ENCODE assay signal across 24 mouse cellular contexts in the genomic region with DNA sequence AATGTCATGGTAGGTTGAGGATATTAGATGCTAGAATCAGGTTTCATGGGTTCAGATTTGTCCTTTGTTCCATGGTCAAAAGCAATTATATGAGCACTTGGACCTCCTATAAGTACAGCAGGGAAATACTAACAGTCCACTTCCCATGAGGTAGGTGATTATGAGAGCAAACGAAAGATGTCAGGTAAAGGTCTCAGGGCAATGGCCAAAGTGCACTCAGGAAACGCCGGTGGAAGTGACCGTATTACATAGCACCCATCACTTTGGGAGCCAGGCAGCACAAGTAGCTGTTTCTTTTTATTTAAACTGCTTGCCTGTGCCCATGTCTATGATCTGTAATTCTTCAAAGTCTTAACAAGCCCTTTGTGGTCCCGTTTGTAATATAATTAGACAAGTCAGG. TPM values are rescaled to one million over a fixed set of nuclear protein-coding genes. Genes with fewer than 3 reads are reported as not detected.
DNase-seq lines count a peak whose midpoint lies in the region; ATAC-seq lines count a peak whose summit lies in the region.
"Had no signal": no experiment of that assay in that cellular context is flagged by ENCODE, and none has a peak within 500 bp of the region (broad histone marks: within the 10 kb centered on the region; RNA-seq: fewer than 3 reads in every experiment).

No protein-coding gene starts in this region.

- H3K4me1 ChIP-seq in heart, embryonic 12.5 days (replicated peaks): peaks cover 79% of the 10 kb centered on the region
- H3K4me1 ChIP-seq in heart, embryonic 16.5 days (ENCODE audit: control insufficient read depth, insufficient read depth, low read length): peaks cover 77% of the 10 kb centered on the region
- no peaks in the 10 kb centered on the region for H3K4me1 ChIP-seq in liver, embryonic 15.5 days (replicated peaks)
- H3K4me1 ChIP-seq in liver, embryonic 12.5 days: peaks cover 5% of the 10 kb centered on the region; the same call in 1 of the 2 replicates

- no peak overlapping the region for H3K4me3 ChIP-seq in heart, embryonic 12.5 days
- no peak overlapping the region for H3K4me3 ChIP-seq in heart, embryonic 16.5 days (ENCODE audit: low read length)
- H3K4me3 ChIP-seq in liver, embryonic 15.5 days (replicated peaks): no peak overlapping the region
- no peak overlapping the region for H3K4me3 ChIP-seq in liver, embryonic 12.5 days
- H3K4me3 ChIP-seq: embryonic facial prominence, embryonic 13.5 days; forebrain, embryonic 12.5 days; hindbrain, embryonic 12.5 days had no signal

- intact Hi-C loops in heart, postnatal 36 days (cut with DNase I): no loop called here

- H3K9ac ChIP-seq in heart, embryonic 12.5 days: no peak overlapping the region
- H3K9ac ChIP-seq in heart, embryonic 16.5 days (ENCODE audit: low read length): no peak overlapping the region; the same call in none of the 2 replicates
- no peak overlapping the region for H3K9ac ChIP-seq in liver, embryonic 15.5 days
- no peak overlapping the region for H3K9ac ChIP-seq in liver, embryonic 12.5 days
- H3K9ac ChIP-seq: embryonic facial prominence, embryonic 13.5 days; forebrain, embryonic 12.5 days; hindbrain, embryonic 12.5 days had no signal

- peak overlapping the region; percentile 21; the same call in 1 of the 2 replicates for H3K27ac ChIP-seq in heart, embryonic 12.5 days (ENCODE audit: poor library complexity, severe bottlenecking)
- H3K27ac ChIP-seq in heart, embryonic 16.5 days (ENCODE audit: low read length): peak overlapping the region; percentile 28
- no peak overlapping the region for H3K27ac ChIP-seq in liver, embryonic 15.5 days (replicated peaks)
- H3K27ac ChIP-seq in liver, embryonic 12.5 days: no peak overlapping the region
- H3K27ac ChIP-seq: embryonic facial prominence, embryonic 13.5 days; forebrain, embryonic 12.5 days; hindbrain, embryonic 12.5 days had no signal

- no peaks in the 10 kb centered on the region for H3K27me3 ChIP-seq in heart, embryonic 12.5 days (replicated peaks)
- H3K27me3 ChIP-seq in heart, embryonic 16.5 days (ENCODE audit: control insufficient read depth, insufficient read depth, low read length): no peaks in the 10 kb centered on the region
- no peaks in the 10 kb centered on the region for H3K27me3 ChIP-seq in liver, embryonic 15.5 days
- peaks cover 9% of the 10 kb centered on the region; the same call in 1 of the 2 replicates for H3K27me3 ChIP-seq in liver, embryonic 12.5 days (replicated peaks)
- H3K27me3 ChIP-seq: embryonic facial prominence, embryonic 13.5 days; forebrain, embryonic 12.5 days; hindbrain, embryonic 12.5 days; Patski had no signal

- DNase-seq in heart, postnatal 4 days: no peak
- no peak for DNase-seq in heart, postnatal 36 days
- DNase-seq: adrenal gland, adult 2 months; adrenal gland, postnatal 25 days; cerebellum, adult 18-20 months; cerebellum, adult 9-11 months; cerebellum, postnatal 36 days; gastrocnemius, postnatal 25 days had no signal

- H3K36me3 ChIP-seq in heart, embryonic 12.5 days: no peaks in the 10 kb centered on the region
- no peaks in the 10 kb centered on the region for H3K36me3 ChIP-seq in heart, embryonic 16.5 days (ENCODE audit: control insufficient read depth, insufficient read depth)
- H3K36me3 ChIP-seq in liver, embryonic 15.5 days (replicated peaks): no peaks in the 10 kb centered on the region
- H3K36me3 ChIP-seq in liver, embryonic 12.5 days: no peaks in the 10 kb centered on the region
- H3K36me3 ChIP-seq: embryonic facial prominence, embryonic 13.5 days; forebrain, embryonic 12.5 days; hindbrain, embryonic 12.5 days had no signal

- H3K4me2 ChIP-seq in heart, embryonic 12.5 days: no peak overlapping the region
- no peak overlapping the region for H3K4me2 ChIP-seq in heart, embryonic 16.5 days (ENCODE audit: low read depth, low read length)
- no peak overlapping the region for H3K4me2 ChIP-seq in liver, embryonic 15.5 days
- no peak overlapping the region for H3K4me2 ChIP-seq in liver, embryonic 12.5 days
- H3K4me2 ChIP-seq: embryonic facial prominence, embryonic 13.5 days; forebrain, embryonic 12.5 days; hindbrain, embryonic 12.5 days had no signal

- no peak for ATAC-seq in heart, embryonic 12.5 days (ENCODE audit: insufficient number of reproducible peaks, low FRiP score)
- no peak for ATAC-seq in heart, embryonic 16.5 days (replicated peaks; ENCODE audit: extremely low read depth, insufficient read depth, low FRiP score)
- ATAC-seq in liver, embryonic 15.5 days (ENCODE audit: insufficient read depth): 0 out of 2 replicates have a peak, but pooled peaks have one; percentile 44
- ATAC-seq in liver, embryonic 12.5 days: no peak
- ATAC-seq: forebrain, embryonic 16.5 days; hindbrain, embryonic 16.5 days; inflammation-experienced regulatory T-cells, adult 6 months; intestine, postnatal 0 days; Patski had no signal

- H3K9me3 ChIP-seq in heart, embryonic 12.5 days (replicated peaks): no peaks in the 10 kb centered on the region
- H3K9me3 ChIP-seq in heart, embryonic 16.5 days (replicated peaks; ENCODE audit: control insufficient read depth, low read length): no peaks in the 10 kb centered on the region
- no peaks in the 10 kb centered on the region for H3K9me3 ChIP-seq in liver, embryonic 15.5 days (replicated peaks)
- H3K9me3 ChIP-seq in liver, embryonic 12.5 days (replicated peaks): no peaks in the 10 kb centered on the region
- H3K9me3 ChIP-seq: embryonic facial prominence, embryonic 13.5 days; forebrain, embryonic 12.5 days; hindbrain, embryonic 12.5 days had no signal

- WGBS in heart, embryonic 12.5 days: 78% methylated on average over 5 of the region's 5 CpGs
- WGBS in heart, embryonic 16.5 days: 59% methylated on average over 5 of the region's 5 CpGs
- WGBS in liver, embryonic 15.5 days (ENCODE audit: insufficient replicate concordance): 55% methylated on average over 5 of the region's 5 CpGs
- 61% methylated on average over 5 of the region's 5 CpGs for WGBS in liver, embryonic 12.5 days (ENCODE audit: insufficient replicate concordance)

RNA-seq across cellular contexts. Expression of gene Lrrfip1, which starts 7.5 kb away (rescaled TPM):
- polyA plus RNA-seq in heart, embryonic 12.5 days (2016; fragmentation: Nextera tagmentation; extraction: Ambion mirVana): 151 and 161 TPM in 2 replicates
- total RNA-seq in heart, postnatal 4 days (2021): 100 to 1,000 TPM; 214 to 233 TPM
- polyA plus RNA-seq in heart, embryonic 16.5 days (2015; fragmentation: Nextera tagmentation; extraction: Ambion mirVana): 156 TPM in 2 replicates
- total RNA-seq in heart, postnatal 36 days (2021): 10 to 100 TPM; 69.1 to 80.9 TPM
- polyA plus RNA-seq in liver, embryonic 15.5 days (2015; fragmentation: Nextera tagmentation; extraction: Ambion mirVana): 14.9 and 16.7 TPM in 2 replicates
- 17.4 and 18.1 TPM in 2 replicates for polyA plus RNA-seq in liver, embryonic 12.5 days (2016; fragmentation: Nextera tagmentation; extraction: Ambion mirVana)

RNA-seq across cellular contexts. Expression of gene Rab17, which starts 36.6 kb away (rescaled TPM):
- polyA plus RNA-seq in heart, embryonic 12.5 days (2016; fragmentation: Nextera tagmentation; extraction: Ambion mirVana): 0.64 and 1.3 TPM in 2 replicates
- total RNA-seq in heart, postnatal 4 days (2021): 1 to 10 TPM; 4.3 to 5.1 TPM
- polyA plus RNA-seq in heart, embryonic 16.5 days (2015; fragmentation: Nextera tagmentation; extraction: Ambion mirVana): 3.8 and 4.6 TPM in 2 replicates
- total RNA-seq in heart, postnatal 36 days (2021): 1 to 10 TPM; 2.0 to 2.1 TPM
- 5.5 and 6.6 TPM in 2 replicates for polyA plus RNA-seq in liver, embryonic 15.5 days (2015; fragmentation: Nextera tagmentation; extraction: Ambion mirVana)
- polyA plus RNA-seq in liver, embryonic 12.5 days (2016; fragmentation: Nextera tagmentation; extraction: Ambion mirVana): 3.2 and 3.3 TPM in 2 replicates
- total RNA-seq: adrenal gland, postnatal 25 days; gastrocnemius, postnatal 25 days had no signal
- polyA plus RNA-seq: forebrain, embryonic 12.5 days; inflammation-experienced regulatory T-cells, adult 6 months had no signal

RNA-seq across cellular contexts. Expression of gene Prlh, which starts 53.1 kb away (rescaled TPM):
- polyA plus RNA-seq in heart, embryonic 12.5 days (2016; fragmentation: Nextera tagmentation; extraction: Ambion mirVana): not detected in 2 replicates
- total RNA-seq in heart, postnatal 4 days (2021): not detected
- not detected in 2 replicates for polyA plus RNA-seq in heart, embryonic 16.5 days (2015; fragmentation: Nextera tagmentation; extraction: Ambion mirVana)
- not detected for total RNA-seq in heart, postnatal 36 days (2021)
- polyA plus RNA-seq in liver, embryonic 15.5 days (2015; fragmentation: Nextera tagmentation; extraction: Ambion mirVana): not detected in 2 replicates
- polyA plus RNA-seq in liver, embryonic 12.5 days (2016; fragmentation: Nextera tagmentation; extraction: Ambion mirVana): 0.67 TPM in 1 of 2 replicates, not detected in the other
- total RNA-seq: adrenal gland, adult 2 months; adrenal gland, postnatal 25 days; CH12.LX; gastrocnemius, postnatal 25 days; granulocyte monocyte progenitor cell, adult 5-6 weeks; heart, postnatal 25 days had no signal
- polyA plus RNA-seq: adrenal gland, adult 2 months; embryonic facial prominence, embryonic 13.5 days; forebrain, embryonic 12.5 days; forebrain, embryonic 16.5 days; frontal cortex, adult 2 months; hindbrain, embryonic 12.5 days; hindbrain, embryonic 16.5 days; inflammation-experienced regulatory T-cells, adult 6 months; intestine, postnatal 0 days; Patski had no signal

Comparison
In these comparisons a context has a peak if more than half of its experiments do, and no peak if none do; other contexts are left out.
1. H3K27ac ChIP-seq: peak in heart, embryonic 12.5 days (single experiment) and heart, embryonic 16.5 days (single experiment); none in liver, embryonic 15.5 days (single experiment) and liver, embryonic 12.5 days (single experiment).